Mouse (Mus musculus): ENCODE results near the gene Lipo4. TPM values are rescaled to one million over a fixed set of nuclear protein-coding genes. Genes with fewer than 3 reads are reported as not detected.
"Not testable (repeated sequence)": the region's sequence is repeated elsewhere in the genome, so short reads cannot be mapped to it uniquely, and the experiment has no call there.

The Lipo4 gene
- not detected in 2 replicates for polyA plus RNA-seq (2014; fragmentation: Nextera tagmentation; extraction: Ambion mirVana)

- Histone ChIP-seq H3K9ac (replicated peaks; ENCODE audit: low read depth, low read length) (no peak within 1 kb of the TSS), H3K36me3 (ENCODE audit: control insufficient read depth, insufficient read depth, low read length) (no peaks in the 10 kb centered on the region), H3K27ac (ENCODE audit: low read length) (no peak within 1 kb of the TSS), H3K4me1 (ENCODE audit: control insufficient read depth, insufficient read depth, low read length) (no peaks in the 10 kb centered on the region), H3K9me3 (ENCODE audit: control insufficient read depth, low read depth, low read length) (no peaks in the 10 kb centered on the region), H3K27me3 (ENCODE audit: control insufficient read depth, insufficient read depth, low read length) (no peaks in the 10 kb centered on the region), H3K4me2 (replicated peaks; ENCODE audit: low read depth, low read length) (no peak within 1 kb of the TSS), H3K4me3 (ENCODE audit: low read depth, low read length) (no peak within 1 kb of the TSS)
- ATAC-seq (ENCODE audit: insufficient number of reproducible peaks, insufficient read depth, low FRiP score, low read depth), result no peak
Measured at GRCm38 (mm10) chr19:33517680-33518079, at the start of gene Lipo4. Lipo4 (minus strand) TSS chr19:33517780.

GRCm38 (mm10) chr19:33456426-33456825 lies 61.2 kb downstream of the Lipo4 start:
- not testable (repeated sequence) for H3K9ac ChIP-seq (replicated peaks; ENCODE audit: low read depth, low read length); H3K36me3 ChIP-seq (ENCODE audit: control insufficient read depth, insufficient read depth, low read length); H3K9me3 ChIP-seq (ENCODE audit: control insufficient read depth, low read depth, low read length); H3K4me1 ChIP-seq (ENCODE audit: control insufficient read depth, insufficient read depth, low read length); H3K27me3 ChIP-seq (ENCODE audit: control insufficient read depth, insufficient read depth, low read length); H3K4me2 ChIP-seq (replicated peaks; ENCODE audit: low read depth, low read length); ATAC-seq (ENCODE audit: insufficient number of reproducible peaks, insufficient read depth, low FRiP score, low read depth); H3K4me3 ChIP-seq (ENCODE audit: low read depth, low read length); H3K27ac ChIP-seq (ENCODE audit: low read length)
- 39% methylated on average over 4 of the region's 4 CpGs for WGBS

GRCm38 (mm10) chr19:33453725-33454124 lies 63.9 kb downstream of the Lipo4 start:
- Histone ChIP-seq H3K27ac (ENCODE audit: low read length) (no peak overlapping the region), H3K27me3 (ENCODE audit: control insufficient read depth, insufficient read depth, low read length) (no peaks in the 10 kb centered on the region), H3K36me3 (ENCODE audit: control insufficient read depth, insufficient read depth, low read length) (no peaks in the 10 kb centered on the region), H3K4me1 (ENCODE audit: control insufficient read depth, insufficient read depth, low read length) (no peaks in the 10 kb centered on the region), H3K4me2 (replicated peaks; ENCODE audit: low read depth, low read length) (no peak overlapping the region), H3K9ac (replicated peaks; ENCODE audit: low read depth, low read length) (no peak overlapping the region), H3K9me3 (ENCODE audit: control insufficient read depth, low read depth, low read length) (no peaks in the 10 kb centered on the region), H3K4me3 (ENCODE audit: low read depth, low read length) (no peak overlapping the region)
- ATAC-seq (ENCODE audit: insufficient number of reproducible peaks, insufficient read depth, low FRiP score, low read depth), result no peak
- WGBS, result 80% methylated on average over 4 of the region's 4 CpGs

Other genes starting within 250 kb of the Lipo4 start
- 6.9 and 7.4 TPM in 2 replicates for gene Rnls, start 125.5 kb downstream of the Lipo4 start, polyA plus RNA-seq (2014; fragmentation: Nextera tagmentation; extraction: Ambion mirVana)
- not detected in 2 replicates for gene Gm8978, start 107.5 kb upstream of the Lipo4 start, polyA plus RNA-seq (2014; fragmentation: Nextera tagmentation; extraction: Ambion mirVana)
- gene Lipo2, start 233.6 kb upstream of the Lipo4 start, polyA plus RNA-seq (2014; fragmentation: Nextera tagmentation; extraction: Ambion mirVana), result 0.20 and 0.42 TPM in 2 replicates
- gene Lipo3, start 244.2 kb upstream of the Lipo4 start, polyA plus RNA-seq (2014; fragmentation: Nextera tagmentation; extraction: Ambion mirVana), result 16.4 and 17.1 TPM in 2 replicates

Measured in stomach, embryonic 14.5 days (tissue).